Mouse (Mus musculus) liver, adult 2 months (tissue): ENCODE measurements around the gene Cyp2u1. TPM values are rescaled to one million over a fixed set of nuclear protein-coding genes. Genes with fewer than 3 reads are reported as not detected.
"Not testable (repeated sequence)": the region's sequence is repeated elsewhere in the genome, so short reads cannot be mapped to it uniquely, and the experiment has no call there.

ENCODE experiments used
- DNase-seq: peaks from one replicate; pipeline ENCODE4 v3.0.0-alpha.2; 2011; ENCODE audit warnings: low read depth, low spot score; ENCODE audit errors: extremely low read depth
- H3K27ac ChIP-seq: fragments of 200-500 bp; replicated peaks from 2 replicates; pipeline ENCODE4 v1.5.1; 2012; ENCODE audit warnings: low read depth, mild to moderate bottlenecking, control low read depth, inconsistent platforms, low read length; ENCODE audit not compliant: insufficient read depth
- H3K27me3 ChIP-seq: fragments of 200-500 bp; 2 replicates; pipeline ENCODE4 v1.6.1; 2012; ENCODE audit warnings: mild to moderate bottlenecking, moderate library complexity, low read length, inconsistent platforms; ENCODE audit not compliant: control insufficient read depth, insufficient read depth
- H3K36me3 ChIP-seq: fragments of 200-500 bp; 2 replicates; pipeline ENCODE4 v1.6.1; 2012; ENCODE audit warnings: low read length, inconsistent platforms; ENCODE audit not compliant: control insufficient read depth, insufficient read depth
- H3K4me1 ChIP-seq: fragments of 200-500 bp; 2 replicates; pipeline ENCODE4 v1.6.1; 2011; ENCODE audit warnings: low read length; ENCODE audit not compliant: control insufficient read depth, insufficient read depth
- H3K4me3 ChIP-seq: fragments of 200-500 bp; 2 replicates; pipeline ENCODE4 v1.5.1; 2011; ENCODE audit warnings: low read depth, mild to moderate bottlenecking, control low read depth, low read length, moderate library complexity; ENCODE audit not compliant: insufficient read depth
- H3K79me2 ChIP-seq: fragments of 200-500 bp; 2 replicates; pipeline ENCODE4 v1.6.1; 2012; ENCODE audit warnings: inconsistent platforms, mild to moderate bottlenecking, low read length, moderate library complexity; ENCODE audit not compliant: control insufficient read depth, insufficient read depth
- H3K9ac ChIP-seq: fragments of 200-500 bp; 2 replicates; pipeline ENCODE4 v1.6.1; 2012; ENCODE audit warnings: low read depth, mild to moderate bottlenecking, control low read depth, inconsistent platforms, low read length
- CTCF ChIP-seq: fragments of 200-500 bp; IDR thresholded peaks from 2 replicates; pipeline ENCODE4 v1.5.1; 2011; ENCODE audit warnings: low read depth, low read length, control low read depth
- POLR2A ChIP-seq: fragments of 200-500 bp; IDR thresholded peaks from 2 replicates; pipeline ENCODE4 v1.6.1; 2011; ENCODE audit warnings: low read length, control low read depth; ENCODE audit not compliant: insufficient read depth; ENCODE audit errors: extremely low read depth
- WGBS: fragments of 180-500 bp; shearing (Covaris S2); methylation state at CpG from one replicate; pipeline ENCODE4 v1.1.7; 2018; 5-methylcytosine and 5-hydroxymethylcytosine counted together
- polyA plus RNA-seq: library from polyadenylated mRNA; depleted of rRNA; stranded (reverse); fragments of >200 nt; gene quantifications from 2 replicates; pipeline ENCODE4 v1.2.3, GENCODE M21; 2012
- total RNA-seq: library from RNA; depleted of rRNA; stranded (reverse); fragments of >200 nt; gene quantifications from 2 replicates; pipeline ENCODE4 v1.2.3, GENCODE M21; 2014

Cyp2u1 gene
- total and polyA plus RNA-seq, 2 experiments, result 6.0 to 21.0 TPM

DNA sequence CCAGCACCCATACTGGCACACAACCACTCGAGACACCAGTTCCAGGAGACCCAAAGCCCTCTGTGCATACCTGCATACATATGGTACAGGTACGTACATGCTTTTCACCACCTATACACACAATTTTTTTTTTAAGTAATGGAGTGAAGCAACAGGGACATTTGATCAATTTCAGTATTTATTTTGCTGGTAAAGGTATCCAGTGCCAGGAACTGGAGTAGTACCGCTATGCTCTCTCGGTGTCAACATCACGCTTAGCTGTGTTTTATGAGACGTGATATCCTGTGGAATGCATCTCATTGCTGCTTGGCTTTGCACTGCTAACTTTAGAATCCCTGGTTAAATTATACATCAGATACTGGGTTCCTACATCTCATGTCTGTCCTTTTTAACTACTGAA is 42.9 kb upstream of the Cyp2u1 start:
- Histone ChIP-seq H3K4me1 (peaks cover 9% of the 10 kb centered on the region), H3K27ac (no peak overlapping the region), H3K9ac (no peak overlapping the region), H3K4me3 (no peak overlapping the region), H3K27me3 (no peaks in the 10 kb centered on the region), H3K36me3 (peaks cover 2% of the 10 kb centered on the region; the same call in 1 of the 2 replicates), H3K79me2 (peaks cover 13% of the 10 kb centered on the region; the same call in 1 of the 2 replicates)
- no peak for TF ChIP-seq POLR2A
- no peak for TF ChIP-seq CTCF
- WGBS, result 21% methylated on average over 6 of the region's 6 CpGs
- peak; percentile 76 for DNase-seq

DNA sequence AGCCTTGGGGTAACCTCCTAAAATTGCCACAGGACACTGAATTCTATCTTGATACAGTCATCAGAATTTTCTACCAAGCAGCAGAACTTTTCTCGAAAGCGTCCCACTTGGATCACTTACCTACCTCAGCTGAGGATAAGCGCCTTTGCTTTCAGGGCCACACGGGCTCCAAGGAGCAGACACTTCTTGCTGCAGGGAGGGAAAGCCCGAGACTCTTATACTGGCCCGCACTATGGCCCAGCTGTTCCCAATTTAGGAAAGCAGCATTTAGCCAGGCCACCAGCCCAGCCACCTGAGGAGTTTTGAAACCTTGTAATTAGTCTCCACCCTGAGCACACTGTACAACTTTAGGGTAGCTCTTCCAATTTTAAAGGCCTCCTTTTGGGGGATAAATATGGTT is 40.3 kb upstream of the Cyp2u1 start:
- Histone ChIP-seq H3K36me3 (peaks cover 6% of the 10 kb centered on the region; the same call in 1 of the 2 replicates), H3K27me3 (no peaks in the 10 kb centered on the region), H3K9ac (no peak overlapping the region), H3K27ac (no peak overlapping the region), H3K4me3 (no peak overlapping the region), H3K79me2 (peaks cover 14% of the 10 kb centered on the region), H3K4me1 (peaks cover 7% of the 10 kb centered on the region)
- DNase-seq, result no peak
- 93% methylated on average over 6 of the region's 6 CpGs for WGBS
- TF ChIP-seq CTCF (no peak), POLR2A (no peak)

- DNase-seq, result no peak
- H3K27ac ChIP-seq, result no peak overlapping the region
- no peaks in the 10 kb centered on the region for H3K27me3 ChIP-seq
- H3K4me1 ChIP-seq, result peaks cover 9% of the 10 kb centered on the region
- H3K79me2 ChIP-seq, result peaks cover 8% of the 10 kb centered on the region
- peaks cover 7% of the 10 kb centered on the region; the same call in 1 of the 2 replicates for H3K36me3 ChIP-seq
- WGBS, result 71% methylated on average over 3 of the region's 3 CpGs
- no peak overlapping the region for H3K9ac ChIP-seq
- no peak for TF ChIP-seq POLR2A
- no peak for TF ChIP-seq CTCF
- H3K4me3 ChIP-seq, result no peak overlapping the region
These were observed 37.9 kb upstream of the Cyp2u1 start for GRCm38 (mm10) chr3:131340885-131341284.

GRCm38 (mm10) chr3:131339280-131339679 is 36.3 kb upstream of the Cyp2u1 start:
- no peaks in the 10 kb centered on the region for H3K27me3 ChIP-seq
- TF ChIP-seq CTCF (no peak), POLR2A (no peak)

DNA sequence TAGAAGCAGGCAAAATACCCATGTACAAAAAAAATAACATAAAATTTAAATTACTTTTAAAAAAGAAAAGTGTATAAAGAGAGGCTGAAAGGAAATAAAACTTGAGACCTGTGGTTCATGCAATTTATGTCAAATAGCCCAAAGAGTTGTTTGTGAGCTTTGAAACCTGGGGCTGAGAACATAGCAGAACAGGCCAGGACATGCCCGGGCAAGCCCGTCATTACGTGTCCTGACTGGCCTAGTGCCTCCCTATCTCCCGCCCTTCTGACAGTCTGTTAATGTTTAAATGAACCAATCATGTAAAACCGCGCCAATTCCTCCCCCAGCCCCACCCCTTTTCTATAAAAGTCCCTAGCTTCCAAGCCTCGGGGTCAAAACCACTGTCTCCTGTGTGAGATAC is 34.7 kb upstream of the Cyp2u1 start:
- H3K4me3 ChIP-seq, H3K36me3 ChIP-seq, H3K27me3 ChIP-seq, H3K79me2 ChIP-seq, H3K4me1 ChIP-seq, H3K9ac ChIP-seq: not testable (repeated sequence)
- DNase-seq, result peak; percentile 70
- 36% methylated on average over 7 of the region's 7 CpGs for WGBS
- peak overlapping the region; percentile 76; the same call in 1 of the 2 replicates for H3K27ac ChIP-seq

More at GRCm38 (mm10) chr3:131339280-131339679, 36.3 kb upstream of the Cyp2u1 start:
- no peak for DNase-seq
- H3K9ac ChIP-seq, result no peak overlapping the region
- H3K27ac ChIP-seq, result no peak overlapping the region
- 80% methylated on average over 4 of the region's 4 CpGs for WGBS
- H3K4me1 ChIP-seq, result peaks cover 7% of the 10 kb centered on the region
- H3K4me3 ChIP-seq, result no peak overlapping the region
- H3K36me3 ChIP-seq, result peaks cover 8% of the 10 kb centered on the region; the same call in 1 of the 2 replicates
- peaks cover 4% of the 10 kb centered on the region for H3K79me2 ChIP-seq

DNA sequence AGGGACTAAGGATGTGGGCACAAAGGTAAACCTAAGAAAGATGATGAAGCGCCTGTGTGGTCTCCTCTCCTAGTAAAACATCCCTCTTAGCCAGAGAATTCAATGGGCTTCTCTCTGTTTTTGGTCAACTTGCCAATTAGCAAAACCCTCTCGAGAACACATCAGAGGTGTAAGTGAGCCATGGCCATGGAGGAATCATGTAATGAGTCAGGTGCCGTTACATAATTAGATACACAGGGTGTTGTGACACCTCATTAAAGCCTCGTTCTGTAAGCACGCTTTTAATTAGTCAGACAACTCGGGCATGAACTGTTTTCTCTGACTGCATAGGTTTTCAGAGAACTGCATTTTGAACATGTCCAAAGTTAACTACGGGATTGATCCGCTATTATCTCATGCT is 33.6 kb upstream of the Cyp2u1 start:
- peaks cover 8% of the 10 kb centered on the region; the same call in 1 of the 2 replicates for H3K36me3 ChIP-seq
- no peak overlapping the region for H3K4me3 ChIP-seq
- peaks cover 5% of the 10 kb centered on the region for H3K4me1 ChIP-seq
- TF ChIP-seq POLR2A (no peak), CTCF (no peak)
- peak; percentile 55 for DNase-seq
- peaks cover 4% of the 10 kb centered on the region for H3K79me2 ChIP-seq
- H3K27ac ChIP-seq, result no peak overlapping the region
- WGBS, result 42% methylated on average over 8 of the region's 8 CpGs
- H3K27me3 ChIP-seq, result no peaks in the 10 kb centered on the region
- no peak overlapping the region for H3K9ac ChIP-seq
